Mouse (Mus musculus): ENCODE measurements around the gene Diaph2.
"Not testable (repeated sequence)": the region's sequence is repeated elsewhere in the genome, so short reads cannot be mapped to it uniquely, and the experiment has no call there.

The Diaph2 gene

GRCm38 (mm10) chrX:129749571-129750061 is at the start of gene Diaph2:
Gene Diaph2, plus strand, starts transcription at chrX:129749742.
- peak; percentile 32 for DNase-seq (ENCODE audit: low spot score)

GRCm38 (mm10) chrX:129701634-129702312 is 47.8 kb upstream of the Diaph2 start:
- DNase-seq (ENCODE audit: low spot score) = no peak

- DNase-seq (ENCODE audit: low spot score) = no peak
Measured at GRCm38 (mm10) chrX:129709656-129710055, 39.9 kb upstream of the Diaph2 start.

- DNase-seq (ENCODE audit: low spot score) = no peak
Measured at GRCm38 (mm10) chrX:129728717-129729220, 20.8 kb upstream of the Diaph2 start.

- DNase-seq (ENCODE audit: low spot score) = no peak
Measured at GRCm38 (mm10) chrX:129736562-129736961, 13.0 kb upstream of the Diaph2 start.

GRCm38 (mm10) chrX:129739226-129739625 is 10.3 kb upstream of the Diaph2 start:
- no peak for DNase-seq (ENCODE audit: low spot score)

- DNase-seq (ENCODE audit: low spot score) = no peak
Measured at GRCm38 (mm10) chrX:129742981-129743380, 6.6 kb upstream of the Diaph2 start.

- no peak for DNase-seq (ENCODE audit: low spot score)
Measured at GRCm38 (mm10) chrX:129745976-129746375, 3.6 kb upstream of the Diaph2 start.

- DNase-seq (ENCODE audit: low spot score) = no peak
Measured at GRCm38 (mm10) chrX:129749102-129749501, 440 bp upstream of the Diaph2 start.

GRCm38 (mm10) chrX:129750094-129750569 is 590 bp downstream of the Diaph2 start:
- DNase-seq (ENCODE audit: low spot score) = no peak

GRCm38 (mm10) chrX:129750606-129751005 is 1.1 kb downstream of the Diaph2 start:
- DNase-seq (ENCODE audit: low spot score) = no peak

- DNase-seq (ENCODE audit: low spot score) = no peak
Measured at GRCm38 (mm10) chrX:129756606-129757005, 7.1 kb downstream of the Diaph2 start.

- DNase-seq (ENCODE audit: low spot score) = no peak
Measured at GRCm38 (mm10) chrX:129762649-129763048, 13.1 kb downstream of the Diaph2 start.

GRCm38 (mm10) chrX:129765378-129765777 is 15.8 kb downstream of the Diaph2 start:
- DNase-seq (ENCODE audit: low spot score) = peak; percentile 33

- DNase-seq (ENCODE audit: low spot score) = no peak
Measured at GRCm38 (mm10) chrX:129766811-129767210, 17.3 kb downstream of the Diaph2 start.

- no peak for DNase-seq (ENCODE audit: low spot score)
Measured at GRCm38 (mm10) chrX:129770625-129771024, 21.1 kb downstream of the Diaph2 start.

- DNase-seq (ENCODE audit: low spot score) = no peak
Measured at GRCm38 (mm10) chrX:129773556-129774255, 24.2 kb downstream of the Diaph2 start.

- no peak for DNase-seq (ENCODE audit: low spot score)
Measured at GRCm38 (mm10) chrX:129774478-129774877, 24.9 kb downstream of the Diaph2 start.

- DNase-seq (ENCODE audit: low spot score) = no peak
Measured at GRCm38 (mm10) chrX:129776761-129777160, 27.2 kb downstream of the Diaph2 start.

GRCm38 (mm10) chrX:129777404-129777962 is 27.9 kb downstream of the Diaph2 start:
- DNase-seq (ENCODE audit: low spot score) = no peak

GRCm38 (mm10) chrX:129781844-129782243 is 32.3 kb downstream of the Diaph2 start:
- DNase-seq (ENCODE audit: low spot score) = no peak

GRCm38 (mm10) chrX:129784062-129784461 is 34.5 kb downstream of the Diaph2 start:
- no peak for DNase-seq (ENCODE audit: low spot score)

GRCm38 (mm10) chrX:129799920-129800319 is 50.4 kb downstream of the Diaph2 start:
- DNase-seq (ENCODE audit: low spot score) = not testable (repeated sequence)
